Mouse (Mus musculus) myocyte (in vitro differentiated cells): ENCODE data around the gene Elp5. TPM values are rescaled to one million over a fixed set of nuclear protein-coding genes. Genes with fewer than 3 reads are reported as not detected.

Experiments
- H3K27me3 ChIP-seq: one replicate; pipeline ENCODE4 v1.6.1; 2011; ENCODE audit not compliant: control insufficient read depth, insufficient read depth, insufficient read length
- H3K36me3 ChIP-seq: one replicate; pipeline ENCODE4 v1.6.1; 2011; ENCODE audit not compliant: control insufficient read depth, insufficient read depth
- H3K4me2 ChIP-seq: one replicate; pipeline ENCODE4 v1.6.1; 2011; ENCODE audit warnings: low read depth, control low read depth
- H3K4me3 ChIP-seq: one replicate; pipeline ENCODE4 v1.5.1; 2011; ENCODE audit warnings: mild to moderate bottlenecking, control low read depth, moderate library complexity
- H3K79me2 ChIP-seq: one replicate; pipeline ENCODE4 v1.6.1; 2011; ENCODE audit not compliant: control insufficient read depth, insufficient read depth
- H3ac ChIP-seq: one replicate; pipeline ENCODE4 v1.6.1; 2011; ENCODE audit not compliant: control insufficient read depth, insufficient read length
- CEBPB ChIP-seq: IDR thresholded peaks from 2 replicates; pipeline ENCODE4 v1.6.1; 2011; ENCODE audit warnings: mild to moderate bottlenecking, moderate library complexity; ENCODE audit not compliant: poor library complexity, insufficient read depth, severe bottlenecking
- E2F4 ChIP-seq: IDR thresholded peaks from one replicate; pipeline ENCODE4 v1.6.1; 2011; ENCODE audit warnings: mild to moderate bottlenecking, control low read depth, moderate library complexity; ENCODE audit not compliant: insufficient read depth
- MAX ChIP-seq: IDR thresholded peaks from one replicate; pipeline ENCODE4 v1.6.1; 2011; ENCODE audit warnings: low read depth, mild to moderate bottlenecking, control low read depth
- MYOD1 ChIP-seq, 3 experiments: IDR thresholded peaks; one replicate each; pipeline ENCODE4 v1.6.1; 2011; ENCODE audit warnings: control low read depth in 2 of 3, low read depth in 2 of 3, mild to moderate bottlenecking in 2 of 3, moderate library complexity in 1 of 3; ENCODE audit not compliant: insufficient read length in 2 of 3, control insufficient read depth in 1 of 3
- MYOG ChIP-seq, 3 experiments: IDR thresholded peaks; one replicate each; pipeline ENCODE4 v1.6.1; 2011; ENCODE audit warnings: control low read depth in 2 of 3, low read depth in 2 of 3, mild to moderate bottlenecking in 2 of 3; ENCODE audit not compliant: insufficient read length in 2 of 3, control insufficient read depth in 1 of 3, insufficient read depth in 1 of 3
- POLR2A ChIP-seq: IDR thresholded peaks from one replicate; pipeline ENCODE4 v1.6.1; 2011; ENCODE audit warnings: low read depth, mild to moderate bottlenecking, control low read depth, moderate library complexity; ENCODE audit not compliant: insufficient read length
- POLR2AphosphoS2 ChIP-seq: IDR thresholded peaks from one replicate; pipeline ENCODE4 v1.6.1; 2011; ENCODE audit warnings: low read depth, control low read depth; ENCODE audit not compliant: insufficient read length
- REST ChIP-seq: IDR thresholded peaks from one replicate; pipeline ENCODE4 v1.6.1; 2011; ENCODE audit warnings: mild to moderate bottlenecking, control low read depth, moderate library complexity; ENCODE audit not compliant: insufficient read depth, insufficient read length
- SRF ChIP-seq: IDR thresholded peaks from one replicate; pipeline ENCODE4 v1.6.1; 2011; ENCODE audit warnings: low read depth; ENCODE audit not compliant: control insufficient read depth, insufficient read length
- TCF12 ChIP-seq: IDR thresholded peaks from one replicate; pipeline ENCODE4 v1.6.1; 2011; ENCODE audit warnings: mild to moderate bottlenecking, control low read depth; ENCODE audit not compliant: poor library complexity, insufficient read depth, severe bottlenecking
- TCF3 ChIP-seq: IDR thresholded peaks from one replicate; pipeline ENCODE4 v1.6.1; 2011; ENCODE audit warnings: low read depth, control low read depth; ENCODE audit not compliant: insufficient read length
- USF1 ChIP-seq: IDR thresholded peaks from one replicate; pipeline ENCODE4 v1.6.1; 2011; ENCODE audit warnings: low read depth, mild to moderate bottlenecking, control low read depth, moderate library complexity
- polyA plus RNA-seq: library from polyadenylated mRNA; unstranded; fragments of >200 nt; fragmentation: generic; extraction: Trizol; gene quantifications from one replicate; pipeline ENCODE4 v1.2.1, GENCODE M21; 2012; ENCODE audit warnings: missing spikeins

Elp5 gene
- polyA plus RNA-seq, 1 experiment: 91.5 TPM

- Histone ChIP-seq H3K4me2 (no peak overlapping the region), H3K36me3 (peaks cover 30% of the 10 kb centered on the region), H3K79me2 (peaks cover 39% of the 10 kb centered on the region), H3K4me3 (no peak overlapping the region), H3ac (no peak overlapping the region), H3K27me3 (no peaks in the 10 kb centered on the region)
- TF ChIP-seq TCF3 (no peak), SRF (no peak), TCF12 (no peak), E2F4 (no peak), MAX (no peak), POLR2A (no peak), POLR2AphosphoS2 (no peak), MYOG (IDR thresholded peaks at IDR 0.05; ENCODE audit: control insufficient read depth in 1 of 3, insufficient read depth in 1 of 3, insufficient read length in 2 of 3, low read depth in 2 of 3) (no peak), USF1 (no peak), REST (no peak), CEBPB (no peak), MYOD1 (IDR thresholded peaks at IDR 0.05; ENCODE audit: control insufficient read depth in 1 of 3, insufficient read length in 2 of 3, low read depth in 2 of 3) (no peak)
These were observed 2.1 kb upstream of the Elp5 start for GRCm38 (mm10) chr11:69984431-69984830.

DNA sequence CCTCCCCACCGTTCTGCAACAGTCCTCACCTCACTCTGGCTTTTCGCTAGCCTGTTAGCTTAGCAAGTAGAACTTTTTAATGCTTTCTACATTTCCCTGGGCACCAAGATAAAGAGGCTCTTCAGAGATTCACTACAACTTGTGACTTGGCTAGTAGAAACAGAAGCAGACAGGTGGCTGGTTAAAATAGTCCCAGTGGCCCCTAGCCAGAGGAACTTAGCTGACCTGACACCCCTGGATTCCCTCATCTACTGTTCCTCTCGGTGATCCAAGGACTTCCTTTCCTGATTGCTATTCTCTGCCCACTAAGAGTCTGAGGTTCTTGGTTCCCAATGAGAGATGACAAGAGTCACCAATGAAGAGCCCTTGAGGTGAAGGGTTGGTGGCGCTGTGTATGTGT, 1.1 kb upstream of the Elp5 start:
- Histone ChIP-seq H3K4me3 (peak overlapping the region; percentile 73), H3K4me2 (peak overlapping the region; percentile 96), H3ac (no peak overlapping the region), H3K36me3 (peaks cover 25% of the 10 kb centered on the region), H3K27me3 (no peaks in the 10 kb centered on the region), H3K79me2 (peaks cover 49% of the 10 kb centered on the region)
- no peak for TF ChIP-seq POLR2A
- peak in 2 of 3 experiments; percentile 20 to 47 for TF ChIP-seq MYOD1 (IDR thresholded peaks at IDR 0.05; ENCODE audit: control insufficient read depth in 1 of 3, insufficient read length in 2 of 3, low read depth in 2 of 3)

- TF ChIP-seq TCF3 (no peak), TCF12 (no peak), POLR2AphosphoS2 (no peak), CEBPB (no peak), POLR2A (peak; percentile 21), E2F4 (no peak), REST (no peak), MYOG (IDR thresholded peaks at IDR 0.05; ENCODE audit: control insufficient read depth in 1 of 3, insufficient read depth in 1 of 3, insufficient read length in 2 of 3, low read depth in 2 of 3) (peak in 1 of 3 experiments; percentile 16), MAX (no peak), MYOD1 (IDR thresholded peaks at IDR 0.05; ENCODE audit: control insufficient read depth in 1 of 3, insufficient read length in 2 of 3, low read depth in 2 of 3) (no peak)
- Histone ChIP-seq H3K4me2 (peak overlapping the region; percentile 96), H3K4me3 (peak overlapping the region; percentile 73), H3K27me3 (no peaks in the 10 kb centered on the region), H3K36me3 (peaks cover 20% of the 10 kb centered on the region), H3K79me2 (peaks cover 54% of the 10 kb centered on the region), H3ac (no peak overlapping the region)
These were observed 560 bp upstream of the Elp5 start for GRCm38 (mm10) chr11:69982877-69983276.

- TF ChIP-seq USF1 (no peak), SRF (no peak), POLR2A (no peak), TCF3 (no peak), POLR2AphosphoS2 (no peak), MYOG (IDR thresholded peaks at IDR 0.05; ENCODE audit: control insufficient read depth in 1 of 3, insufficient read depth in 1 of 3, insufficient read length in 2 of 3, low read depth in 2 of 3) (no peak), TCF12 (no peak), CEBPB (no peak), E2F4 (no peak), MAX (no peak)
- Histone ChIP-seq H3ac (peak within 1 kb of the TSS; percentile 93), H3K4me3 (peak within 1 kb of the TSS; percentile 73), H3K27me3 (no peaks in the 10 kb centered on the region), H3K4me2 (peak within 1 kb of the TSS; percentile 96), H3K79me2 (peaks cover 61% of the 10 kb centered on the region), H3K36me3 (peaks cover 22% of the 10 kb centered on the region)
These were observed 1.1 kb downstream of the Elp5 start, which contains the start of gene Ctdnep1 for GRCm38 (mm10) chr11:69981141-69981762. Gene Ctdnep1, plus strand, starts transcription at chr11:69981156.
